Mouse (Mus musculus): ENCODE measurements around the gene Inpp5b. TPM values are rescaled to one million over a fixed set of nuclear protein-coding genes. Genes with fewer than 3 reads are reported as not detected.

Inpp5b gene
- polyA plus RNA-seq, 1 experiment from 2014 or later, result 25.2 TPM

DNA sequence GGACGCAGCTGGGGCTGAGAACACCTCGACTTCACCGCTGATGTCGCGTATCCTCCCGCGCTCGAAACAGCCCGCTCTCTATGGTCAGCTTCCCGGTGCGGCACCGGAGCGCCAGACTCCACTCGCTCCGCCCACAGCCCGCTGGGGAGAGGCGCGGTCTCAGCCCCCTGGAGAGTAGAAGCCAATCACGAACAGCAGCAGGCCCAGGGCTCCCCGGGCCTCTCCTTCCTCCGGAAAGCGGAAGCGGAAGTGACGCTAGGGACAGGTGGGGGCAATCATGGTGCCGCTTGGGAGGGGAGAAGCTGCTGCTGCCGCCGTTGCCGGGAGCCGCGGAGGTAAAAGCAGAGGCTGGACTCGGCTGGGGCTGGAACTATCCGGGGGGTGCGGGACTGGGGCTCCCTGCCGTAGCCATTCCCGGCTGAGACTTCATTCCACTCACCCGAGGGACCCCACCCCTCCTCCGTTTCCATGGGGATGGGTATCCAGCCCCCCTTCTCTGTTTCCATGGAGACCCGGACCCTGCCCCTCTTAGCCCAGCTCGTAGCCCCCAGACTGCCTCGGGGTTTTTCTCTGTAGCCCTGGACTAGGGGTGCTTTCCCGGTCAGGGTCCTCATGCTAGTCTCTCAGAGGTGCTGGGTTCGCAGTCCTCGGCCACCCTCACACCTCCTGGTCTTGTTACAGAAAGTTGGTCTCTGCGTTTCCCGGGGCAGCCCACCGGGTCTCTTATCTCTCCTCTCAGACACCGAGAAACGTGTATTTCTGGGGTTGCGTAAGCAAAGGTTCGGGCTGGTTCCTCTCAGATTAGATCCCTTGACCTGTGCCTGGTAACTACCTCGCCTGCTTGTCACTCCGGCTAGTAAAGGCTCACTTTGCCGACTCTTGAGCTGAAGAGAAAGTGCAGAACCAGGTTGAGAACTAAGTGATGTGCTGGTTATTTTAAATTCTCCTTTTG is 60.9 kb downstream of the Inpp5b start:
- H3K4me1 ChIP-seq, result peaks cover 12% of the 10 kb centered on the region
- peaks cover 60% of the 10 kb centered on the region for H3K36me3 ChIP-seq
- H3K9ac ChIP-seq, result peak overlapping the region; percentile 91
- peak overlapping the region; percentile 73 for H3K4me3 ChIP-seq
- peak; percentile 99 for ATAC-seq (ENCODE audit: insufficient number of reproducible peaks, insufficient read depth, low FRiP score, low TSS enrichment, low read depth)
- 1% methylated on average over 53 of the region's 53 CpGs for WGBS
- H3K27me3 ChIP-seq, result no peaks in the 10 kb centered on the region
- H3K27ac ChIP-seq, result peak overlapping the region; percentile 96
- no peaks in the 10 kb centered on the region for H3K9me3 ChIP-seq
- H3K4me2 ChIP-seq, result peak overlapping the region; percentile 84

DNA sequence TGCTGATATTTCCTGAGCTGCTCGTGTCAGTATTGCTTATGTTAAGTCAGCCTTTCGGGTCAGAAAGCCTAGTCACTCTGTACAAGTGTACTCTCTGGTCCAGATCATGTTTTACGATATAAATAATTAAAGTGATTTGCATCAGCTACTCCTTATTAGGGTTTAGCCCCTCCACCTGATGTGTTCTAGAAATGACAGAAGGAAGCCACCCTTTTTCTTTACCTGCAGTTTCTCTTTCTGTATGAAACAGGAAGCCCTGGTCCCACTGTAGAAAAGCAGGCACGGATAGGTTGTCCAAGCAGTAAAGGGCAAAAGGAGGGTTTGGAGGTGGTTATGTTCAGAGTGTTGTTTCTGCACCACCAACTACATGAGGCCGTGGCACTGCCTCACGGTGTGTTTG is 61.8 kb downstream of the Inpp5b start:
- Histone ChIP-seq H3K27ac (no peak overlapping the region), H3K4me3 (peak overlapping the region; percentile 73), H3K4me1 (peaks cover 12% of the 10 kb centered on the region), H3K36me3 (peaks cover 60% of the 10 kb centered on the region), H3K9ac (peak overlapping the region; percentile 91), H3K9me3 (no peaks in the 10 kb centered on the region), H3K4me2 (peak overlapping the region; percentile 84), H3K27me3 (no peaks in the 10 kb centered on the region)
- 72% methylated on average over 6 of the region's 6 CpGs for WGBS
- ATAC-seq (ENCODE audit: insufficient number of reproducible peaks, insufficient read depth, low FRiP score, low TSS enrichment, low read depth), result no peak

DNA sequence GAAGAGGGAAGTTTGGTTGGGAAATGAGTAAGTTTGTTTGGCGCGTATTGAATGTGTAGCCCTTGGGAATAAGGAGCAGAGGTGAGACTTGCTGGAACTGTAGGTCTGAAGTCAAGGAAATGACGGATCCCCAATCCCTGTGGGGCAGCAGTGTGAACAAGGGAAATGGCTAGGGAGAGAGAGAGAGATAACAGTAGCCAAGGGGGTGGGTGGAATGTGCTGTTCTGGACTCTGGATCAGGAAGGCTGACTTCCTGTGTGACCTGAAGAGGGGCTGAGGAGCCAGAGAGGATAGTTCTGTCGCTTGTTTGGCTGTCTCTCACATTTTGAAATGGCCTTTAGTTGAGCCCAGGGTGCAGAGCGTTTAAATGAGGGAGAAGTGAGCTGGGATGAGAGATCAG is 66.9 kb downstream of the Inpp5b start:
- ATAC-seq (ENCODE audit: insufficient number of reproducible peaks, insufficient read depth, low FRiP score, low TSS enrichment, low read depth), result no peak

DNA sequence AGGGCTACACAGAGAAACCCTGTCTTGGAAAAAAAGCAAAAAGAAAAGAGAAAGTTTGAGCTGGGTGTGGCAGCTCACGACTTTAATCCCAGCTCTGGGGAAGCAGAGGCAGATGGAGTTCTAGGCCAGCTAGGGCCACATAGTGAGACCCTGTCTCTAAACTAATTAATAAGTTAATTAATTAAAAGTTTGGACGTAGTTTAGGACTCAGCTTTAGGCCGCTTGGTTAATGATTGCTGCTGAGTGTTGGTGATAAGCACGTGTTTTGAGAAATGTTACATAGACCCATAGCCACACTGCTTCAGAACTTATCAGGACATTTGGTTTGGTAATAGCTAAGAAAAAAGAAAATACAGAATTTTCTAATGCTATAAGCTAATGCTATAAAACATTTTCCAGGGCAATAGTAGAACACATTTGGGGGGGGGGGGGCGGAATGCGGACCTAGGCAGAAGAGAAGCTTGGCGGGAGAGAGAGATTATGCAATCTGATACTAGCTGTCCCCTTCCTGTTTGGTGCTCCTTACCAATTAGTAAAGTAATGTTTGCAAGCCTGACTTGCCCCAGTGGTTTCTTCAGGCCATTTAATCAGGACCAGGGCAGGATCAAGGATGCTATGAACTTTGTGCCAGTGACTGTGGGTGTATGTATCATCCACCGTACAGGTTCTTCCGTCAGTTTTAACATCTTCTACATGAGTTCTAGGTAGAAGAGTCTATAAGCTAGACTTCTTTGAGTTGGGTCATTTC is 67.7 kb downstream of the Inpp5b start:
- WGBS, result 77% methylated on average over 9 of the region's 9 CpGs
- H3K9me3 ChIP-seq, result no peaks in the 10 kb centered on the region
- H3K4me2 ChIP-seq, result no peak overlapping the region
- no peak for ATAC-seq (ENCODE audit: insufficient number of reproducible peaks, insufficient read depth, low FRiP score, low TSS enrichment, low read depth)
- H3K36me3 ChIP-seq, result peaks cover 56% of the 10 kb centered on the region
- no peaks in the 10 kb centered on the region for H3K4me1 ChIP-seq
- H3K9ac ChIP-seq, result no peak overlapping the region
- no peaks in the 10 kb centered on the region for H3K27me3 ChIP-seq
- no peak overlapping the region for H3K4me3 ChIP-seq
- H3K27ac ChIP-seq, result no peak overlapping the region

More for the DNA sequence above, 66.9 kb downstream of the Inpp5b start:
- H3K4me3 ChIP-seq, result no peak overlapping the region
- H3K9ac ChIP-seq, result no peak overlapping the region
- whole genome bisulfite sequencing, result 83% methylated on average over 5 of the region's 5 CpGs
- no peak overlapping the region for H3K27ac ChIP-seq
- H3K27me3 ChIP-seq, result no peaks in the 10 kb centered on the region
- H3K9me3 ChIP-seq, result no peaks in the 10 kb centered on the region
- H3K36me3 ChIP-seq, result peaks cover 56% of the 10 kb centered on the region
- no peak overlapping the region for H3K4me2 ChIP-seq
- H3K4me1 ChIP-seq, result peaks cover 2% of the 10 kb centered on the region

DNA sequence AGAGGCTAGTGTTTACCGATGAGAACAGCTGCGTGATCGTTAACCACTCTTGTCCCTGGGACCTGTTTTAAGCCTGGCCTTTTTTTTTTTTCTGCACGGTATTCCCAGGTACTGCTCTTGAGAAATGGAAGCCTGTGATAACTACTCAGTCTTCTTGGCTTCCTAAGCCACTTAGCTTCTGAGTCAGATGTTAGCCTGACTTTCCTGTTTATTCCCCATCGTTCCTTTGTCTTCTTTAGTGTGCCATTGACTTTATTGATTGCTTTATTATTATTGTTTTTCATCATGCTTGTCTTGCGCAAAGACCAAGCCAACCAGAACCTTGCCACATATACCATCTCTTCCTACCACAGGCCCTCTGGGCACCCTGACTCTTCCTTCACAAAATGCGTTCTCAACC is 68.4 kb downstream of the Inpp5b start:
- Histone ChIP-seq H3K27ac (no peak overlapping the region), H3K4me1 (no peaks in the 10 kb centered on the region), H3K9ac (no peak overlapping the region), H3K36me3 (peaks cover 51% of the 10 kb centered on the region), H3K4me2 (no peak overlapping the region), H3K27me3 (no peaks in the 10 kb centered on the region), H3K9me3 (no peaks in the 10 kb centered on the region), H3K4me3 (no peak overlapping the region)
- WGBS, result 91% methylated on average over 7 of the region's 7 CpGs
- no peak for ATAC-seq (ENCODE audit: insufficient number of reproducible peaks, insufficient read depth, low FRiP score, low TSS enrichment, low read depth)

DNA sequence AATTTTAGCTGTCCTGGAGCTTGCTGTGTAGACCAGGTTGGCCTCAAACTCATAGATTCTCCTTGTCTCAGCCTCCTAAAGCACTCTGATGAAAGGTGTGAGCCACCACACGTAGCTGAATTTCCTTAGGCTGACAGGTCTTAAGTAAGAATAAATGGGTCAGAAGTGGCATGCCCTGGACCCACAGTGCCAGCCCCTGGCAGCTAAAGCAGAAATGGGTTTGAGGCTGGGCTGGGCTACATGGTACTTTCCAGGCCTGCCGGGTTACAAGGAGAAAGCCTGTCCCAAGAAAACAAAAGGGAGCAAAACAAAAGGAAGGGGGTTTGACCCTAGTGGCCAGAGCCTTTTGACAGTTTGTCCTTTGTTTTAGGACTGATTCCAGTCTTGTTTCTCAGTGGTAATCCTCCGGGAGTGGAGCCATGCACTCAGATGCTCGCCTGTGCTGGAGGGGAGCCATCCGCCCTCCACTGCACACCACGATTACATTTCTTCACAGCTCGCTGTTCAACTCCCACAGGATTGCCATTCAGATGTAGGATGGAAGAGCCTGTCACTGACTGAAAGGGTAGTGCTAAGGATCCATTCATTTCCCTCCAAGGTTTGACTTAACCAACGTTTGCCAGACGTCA is 69.8 kb downstream of the Inpp5b start:
- no peak overlapping the region for H3K4me3 ChIP-seq
- H3K27ac ChIP-seq, result no peak overlapping the region
- WGBS, result 46% methylated on average over 9 of the region's 9 CpGs
- H3K4me1 ChIP-seq, result no peaks in the 10 kb centered on the region
- H3K36me3 ChIP-seq, result peaks cover 37% of the 10 kb centered on the region
- no peak overlapping the region for H3K9ac ChIP-seq
- H3K4me2 ChIP-seq, result no peak overlapping the region
- ATAC-seq (ENCODE audit: insufficient number of reproducible peaks, insufficient read depth, low FRiP score, low TSS enrichment, low read depth), result no peak
- no peaks in the 10 kb centered on the region for H3K27me3 ChIP-seq
- H3K9me3 ChIP-seq, result no peaks in the 10 kb centered on the region

DNA sequence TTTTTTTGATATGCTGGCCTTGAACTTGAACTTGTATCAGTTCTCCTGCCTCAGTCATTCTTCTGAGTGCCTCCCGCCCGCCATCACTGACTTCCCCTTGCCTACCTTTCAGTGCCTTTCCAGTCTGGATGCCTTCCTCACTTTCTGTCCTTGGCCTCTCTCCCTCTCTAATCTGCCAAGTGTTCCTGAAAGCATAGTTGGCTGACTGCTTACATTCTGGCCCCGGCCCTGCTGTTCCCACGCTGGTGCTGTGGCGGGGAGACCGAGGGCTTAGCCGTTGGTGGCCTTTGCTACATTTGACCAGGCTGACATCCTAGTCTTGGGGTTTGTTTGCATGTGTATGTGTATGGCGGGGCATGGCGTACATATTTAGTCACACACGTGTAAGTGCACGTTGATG is 74.3 kb downstream of the Inpp5b start:
- H3K27ac ChIP-seq, result no peak overlapping the region
- peaks cover 23% of the 10 kb centered on the region for H3K36me3 ChIP-seq
- H3K4me2 ChIP-seq, result no peak overlapping the region
- peaks cover 5% of the 10 kb centered on the region; the same call in 1 of the 2 replicates for H3K4me1 ChIP-seq
- WGBS, result 92% methylated on average over 11 of the region's 11 CpGs
- no peak overlapping the region for H3K9ac ChIP-seq
- no peaks in the 10 kb centered on the region for H3K9me3 ChIP-seq
- no peaks in the 10 kb centered on the region for H3K27me3 ChIP-seq
- H3K4me3 ChIP-seq, result no peak overlapping the region
- ATAC-seq (ENCODE audit: insufficient number of reproducible peaks, insufficient read depth, low FRiP score, low TSS enrichment, low read depth), result no peak

DNA sequence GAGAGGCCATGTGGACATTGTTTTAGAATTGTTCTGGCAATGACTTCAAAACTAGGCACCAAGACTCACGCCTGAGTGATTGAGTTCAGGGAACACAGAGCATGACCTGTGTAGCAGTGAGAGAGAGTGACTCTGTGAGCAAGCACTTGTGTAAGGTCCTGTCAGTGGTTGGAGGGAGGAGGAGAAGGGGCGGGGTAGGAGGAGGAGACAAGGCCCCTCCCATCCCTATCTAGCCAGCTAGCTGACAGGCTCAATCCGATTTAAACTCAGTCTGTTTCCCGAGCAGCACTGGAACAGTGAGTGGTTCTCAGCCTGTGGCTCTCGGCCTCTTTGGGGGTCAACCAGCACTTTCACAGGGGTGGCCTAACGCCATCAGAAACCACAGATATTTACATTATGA is 76.2 kb downstream of the Inpp5b start:
- 21% methylated on average over 6 of the region's 6 CpGs for WGBS
- Histone ChIP-seq H3K4me2 (no peak overlapping the region), H3K4me3 (no peak overlapping the region), H3K9me3 (no peaks in the 10 kb centered on the region), H3K9ac (0 out of 2 replicates have a peak overlapping the region, but pooled peaks have one; percentile 11), H3K27me3 (no peaks in the 10 kb centered on the region), H3K27ac (no peak overlapping the region), H3K4me1 (peaks cover 5% of the 10 kb centered on the region; the same call in 1 of the 2 replicates), H3K36me3 (peaks cover 30% of the 10 kb centered on the region)
- ATAC-seq (ENCODE audit: insufficient number of reproducible peaks, insufficient read depth, low FRiP score, low TSS enrichment, low read depth), result no peak

DNA sequence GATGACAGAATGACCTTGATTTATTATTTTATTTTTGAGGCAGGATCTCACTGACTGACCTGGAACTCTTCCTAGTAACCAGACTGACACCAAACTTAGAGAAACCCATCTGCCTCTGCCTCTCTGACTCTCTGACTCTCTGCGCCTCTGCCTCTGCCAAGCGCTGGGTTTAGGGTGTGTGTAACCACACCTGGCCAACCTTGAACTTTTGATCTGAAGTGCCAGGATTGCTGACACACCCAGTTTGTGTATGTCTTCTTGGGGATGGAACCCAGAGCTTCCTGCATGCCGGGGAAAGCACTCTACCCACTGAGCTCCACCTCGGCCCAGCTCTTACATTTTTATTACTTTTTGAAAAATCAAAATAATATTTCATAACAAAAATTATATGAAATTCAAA is 77.2 kb downstream of the Inpp5b start:
- Histone ChIP-seq H3K9ac (no peak overlapping the region), H3K4me2 (no peak overlapping the region), H3K4me1 (peaks cover 5% of the 10 kb centered on the region; the same call in 1 of the 2 replicates), H3K4me3 (no peak overlapping the region), H3K36me3 (peaks cover 40% of the 10 kb centered on the region), H3K27ac (no peak overlapping the region), H3K9me3 (no peaks in the 10 kb centered on the region), H3K27me3 (no peaks in the 10 kb centered on the region)
- no peak for ATAC-seq (ENCODE audit: insufficient number of reproducible peaks, insufficient read depth, low FRiP score, low TSS enrichment, low read depth)
- WGBS, result 92% methylated on average over 4 of the region's 4 CpGs

DNA sequence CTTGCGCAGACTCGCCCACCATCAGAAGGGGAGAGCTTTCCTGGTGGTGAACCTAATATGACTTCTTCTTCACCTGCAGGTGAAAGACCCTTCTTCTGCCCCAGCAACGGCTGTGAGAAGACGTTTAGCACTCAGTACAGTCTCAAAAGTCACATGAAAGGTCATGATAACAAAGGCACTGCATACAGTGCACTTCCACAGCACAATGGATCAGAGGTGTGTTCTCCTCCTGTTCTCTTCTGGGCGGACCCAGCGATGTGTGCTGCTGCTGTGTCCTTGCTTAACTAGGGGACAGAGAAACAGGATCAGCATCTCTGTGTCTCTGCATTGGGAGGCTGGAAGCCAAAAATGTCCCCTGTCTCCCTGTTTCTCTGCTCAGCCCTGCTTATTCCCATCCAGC is 83.3 kb downstream of the Inpp5b start:
- Histone ChIP-seq H3K9me3 (no peaks in the 10 kb centered on the region), H3K27ac (no peak overlapping the region), H3K4me1 (no peaks in the 10 kb centered on the region), H3K27me3 (no peaks in the 10 kb centered on the region), H3K4me2 (no peak overlapping the region), H3K36me3 (peaks cover 83% of the 10 kb centered on the region), H3K4me3 (no peak overlapping the region), H3K9ac (no peak overlapping the region)
- 91% methylated on average over 6 of the region's 6 CpGs for WGBS
- no peak for ATAC-seq (ENCODE audit: insufficient number of reproducible peaks, insufficient read depth, low FRiP score, low TSS enrichment, low read depth)

DNA sequence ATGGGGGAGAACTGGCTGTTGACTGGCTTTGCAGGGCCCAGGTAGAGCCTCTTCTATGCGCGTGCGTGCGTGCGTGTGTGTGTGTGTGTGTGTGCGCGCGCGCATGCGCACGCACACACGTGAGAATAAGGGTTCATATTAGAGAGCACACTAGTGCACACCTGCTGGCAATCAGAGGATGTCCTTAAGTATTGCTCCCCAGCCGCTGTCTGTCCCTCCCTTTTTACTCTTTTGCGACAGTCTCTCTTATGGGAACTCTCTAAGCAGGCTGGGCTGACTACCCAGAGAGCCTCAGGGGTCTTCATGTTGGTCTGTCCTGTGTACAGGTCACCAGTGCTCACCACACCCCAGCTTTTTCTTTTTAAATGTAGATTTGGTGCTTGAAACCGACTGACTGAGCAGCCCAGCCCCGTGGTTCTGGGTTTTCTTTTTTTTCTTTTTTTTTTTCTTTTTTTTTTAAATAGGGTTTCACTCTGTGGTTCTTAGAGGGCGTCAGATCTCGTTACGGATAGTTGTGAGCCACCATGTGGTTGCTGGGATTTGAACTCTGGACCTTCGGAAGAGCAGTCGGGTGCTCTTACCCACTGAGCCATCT is 83.8 kb downstream of the Inpp5b start:
- no peak overlapping the region for H3K4me2 ChIP-seq
- no peaks in the 10 kb centered on the region for H3K9me3 ChIP-seq
- WGBS, result 94% methylated on average over 21 of the region's 21 CpGs
- ATAC-seq (ENCODE audit: insufficient number of reproducible peaks, insufficient read depth, low FRiP score, low TSS enrichment, low read depth), result no peak
- no peaks in the 10 kb centered on the region for H3K4me1 ChIP-seq
- H3K4me3 ChIP-seq, result no peak overlapping the region
- no peaks in the 10 kb centered on the region for H3K27me3 ChIP-seq
- H3K36me3 ChIP-seq, result peaks cover 83% of the 10 kb centered on the region
- H3K9ac ChIP-seq, result no peak overlapping the region
- H3K27ac ChIP-seq, result no peak overlapping the region
